Mouse (Mus musculus) midbrain, embryonic 16.5 days (tissue): ENCODE data around the gene Man2b1. TPM values are rescaled to one million over a fixed set of nuclear protein-coding genes. Genes with fewer than 3 reads are reported as not detected.
"Not testable (repeated sequence)": the region's sequence is repeated elsewhere in the genome, so short reads cannot be mapped to it uniquely, and the experiment has no call there.

ENCODE experiments used
- ATAC-seq: fragments of 200-750 bp; cut with Nextera tagmentation; 2 replicates; pipeline ENCODE4 v1.8.0; 2017; ENCODE audit warnings: moderate TSS enrichment
- H3K27ac ChIP-seq: fragments of 300-500 bp; sonication (generic); 2 replicates; pipeline ENCODE4 v1.5.1; 2014; ENCODE audit warnings: mild to moderate bottlenecking, low read length, mixed read lengths
- H3K27me3 ChIP-seq: fragments of 300-500 bp; sonication (generic); 2 replicates; pipeline ENCODE4 v1.6.1; 2014; ENCODE audit warnings: low read depth, low read length, mixed read lengths; ENCODE audit not compliant: control insufficient read depth, insufficient read depth
- H3K36me3 ChIP-seq: fragments of 300-500 bp; sonication (generic); 2 replicates; pipeline ENCODE4 v1.6.1; 2014; ENCODE audit warnings: mild to moderate bottlenecking, low read length, moderate library complexity, mixed read lengths; ENCODE audit not compliant: control insufficient read depth, insufficient read depth
- H3K4me1 ChIP-seq: fragments of 300-500 bp; sonication (generic); 2 replicates; pipeline ENCODE4 v1.6.1; 2014; ENCODE audit warnings: mild to moderate bottlenecking, low read length, mixed read lengths; ENCODE audit not compliant: control insufficient read depth, insufficient read depth
- H3K4me2 ChIP-seq: fragments of 300-500 bp; sonication (generic); 2 replicates; pipeline ENCODE4 v1.6.1; 2014; ENCODE audit warnings: mild to moderate bottlenecking, low read length, mixed read lengths
- H3K4me3 ChIP-seq: fragments of 300-500 bp; sonication (generic); 2 replicates; pipeline ENCODE4 v1.5.1; 2014; ENCODE audit warnings: low read depth, mild to moderate bottlenecking, low read length, moderate library complexity, mixed read lengths
- H3K9ac ChIP-seq: fragments of 300-500 bp; sonication (generic); 2 replicates; pipeline ENCODE4 v1.6.1; 2014; ENCODE audit warnings: low read depth, low read length, mixed read lengths
- H3K9me3 ChIP-seq: fragments of 300-500 bp; sonication (generic); replicated peaks from 2 replicates; pipeline ENCODE4 v1.6.1; 2014; ENCODE audit warnings: mild to moderate bottlenecking, low read length, mixed read lengths; ENCODE audit not compliant: control insufficient read depth, poor library complexity, severe bottlenecking
- WGBS: fragments of 180-500 bp; shearing (Covaris S2); extraction: QIAGEN DNeasy Blood & Tissue Kit; methylation state at CpG from one replicate; pipeline ENCODE4 v1.1.7; 2014; 5-methylcytosine and 5-hydroxymethylcytosine counted together
- polyA plus RNA-seq: library from polyadenylated mRNA; unstranded; fragments of >200 nt; fragmentation: Nextera tagmentation; extraction: Ambion mirVana; gene quantifications from 2 replicates; pipeline ENCODE4 v1.2.1, GENCODE M21; 2015

Gene Man2b1
- polyA plus RNA-seq, 1 experiment from 2014 or later = 18.2 TPM

DNA sequence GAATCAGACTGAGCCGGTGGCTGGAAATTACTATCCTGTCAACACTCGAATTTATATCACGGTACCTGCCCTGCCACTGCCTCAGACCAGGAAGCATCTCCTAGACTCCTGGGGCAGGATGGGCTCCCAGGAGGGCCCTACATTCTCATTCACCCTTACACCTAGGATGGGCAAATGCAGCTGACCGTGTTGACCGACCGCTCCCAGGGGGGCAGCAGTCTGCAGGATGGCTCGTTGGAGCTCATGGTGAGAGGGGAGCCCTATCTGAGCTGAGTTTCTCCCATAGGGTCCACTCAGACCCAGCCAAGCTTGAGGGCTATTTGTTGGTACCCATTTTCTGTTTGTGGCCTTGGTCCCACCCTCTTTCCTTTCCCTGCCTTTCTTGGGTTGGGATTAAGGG lies 12.5 kb downstream of the Man2b1 start:
- Histone ChIP-seq H3K4me3 (no peak overlapping the region), H3K27me3 (no peaks in the 10 kb centered on the region), H3K9me3 (no peaks in the 10 kb centered on the region), H3K27ac (no peak overlapping the region), H3K4me1 (no peaks in the 10 kb centered on the region), H3K9ac (no peak overlapping the region), H3K4me2 (no peak overlapping the region), H3K36me3 (peaks cover 16% of the 10 kb centered on the region)
- ATAC-seq = no peak
- WGBS = 96% methylated on average over 7 of the region's 7 CpGs

DNA sequence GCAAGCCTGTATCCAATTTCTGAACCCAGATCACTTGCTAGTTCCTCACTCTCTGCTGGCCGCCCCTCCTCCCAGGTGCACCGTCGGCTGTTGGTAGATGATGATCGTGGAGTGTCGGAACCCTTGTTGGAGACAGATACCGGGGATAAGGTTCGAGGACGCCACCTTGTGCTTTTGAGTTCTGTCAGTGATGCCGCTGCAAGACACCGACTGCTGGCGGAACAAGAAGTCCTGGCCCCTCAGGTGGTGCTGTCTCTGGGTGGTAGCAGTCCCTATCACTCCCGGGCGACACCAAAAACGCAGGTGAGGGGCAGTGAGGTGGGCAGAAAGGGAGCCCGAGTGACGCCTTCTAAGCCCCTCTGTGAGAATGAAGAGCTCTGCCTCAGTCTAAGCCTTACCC lies 13.1 kb downstream of the Man2b1 start:
- H3K4me3 ChIP-seq = no peak overlapping the region
- H3K27ac ChIP-seq = no peak overlapping the region
- no peaks in the 10 kb centered on the region for H3K9me3 ChIP-seq
- ATAC-seq = no peak
- no peaks in the 10 kb centered on the region for H3K27me3 ChIP-seq
- no peak overlapping the region for H3K4me2 ChIP-seq
- no peak overlapping the region for H3K9ac ChIP-seq
- peaks cover 16% of the 10 kb centered on the region for H3K36me3 ChIP-seq
- WGBS = 95% methylated on average over 16 of the region's 16 CpGs
- H3K4me1 ChIP-seq = no peaks in the 10 kb centered on the region

DNA sequence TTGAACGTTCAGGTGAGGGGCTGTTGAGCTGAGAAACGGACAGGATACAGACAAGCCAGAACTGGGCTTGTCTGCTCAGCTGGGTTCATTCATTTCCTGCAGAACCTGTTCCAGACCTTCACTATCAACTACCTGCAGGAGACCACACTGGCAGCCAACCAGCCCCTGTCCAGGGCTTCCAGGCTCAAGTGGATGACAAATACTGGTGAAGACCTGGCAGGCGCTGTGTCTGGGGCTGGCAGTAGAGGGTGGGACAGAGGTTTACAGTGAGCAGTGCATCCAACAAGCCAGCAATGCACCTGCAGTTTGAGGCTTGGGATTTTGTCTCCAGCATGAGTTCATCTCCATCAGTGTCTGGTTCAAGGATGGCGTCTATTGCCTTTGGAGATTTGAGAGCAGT lies 13.8 kb downstream of the Man2b1 start:
- no peaks in the 10 kb centered on the region for H3K27me3 ChIP-seq
- no peak for ATAC-seq
- WGBS = 95% methylated on average over 4 of the region's 4 CpGs

DNA sequence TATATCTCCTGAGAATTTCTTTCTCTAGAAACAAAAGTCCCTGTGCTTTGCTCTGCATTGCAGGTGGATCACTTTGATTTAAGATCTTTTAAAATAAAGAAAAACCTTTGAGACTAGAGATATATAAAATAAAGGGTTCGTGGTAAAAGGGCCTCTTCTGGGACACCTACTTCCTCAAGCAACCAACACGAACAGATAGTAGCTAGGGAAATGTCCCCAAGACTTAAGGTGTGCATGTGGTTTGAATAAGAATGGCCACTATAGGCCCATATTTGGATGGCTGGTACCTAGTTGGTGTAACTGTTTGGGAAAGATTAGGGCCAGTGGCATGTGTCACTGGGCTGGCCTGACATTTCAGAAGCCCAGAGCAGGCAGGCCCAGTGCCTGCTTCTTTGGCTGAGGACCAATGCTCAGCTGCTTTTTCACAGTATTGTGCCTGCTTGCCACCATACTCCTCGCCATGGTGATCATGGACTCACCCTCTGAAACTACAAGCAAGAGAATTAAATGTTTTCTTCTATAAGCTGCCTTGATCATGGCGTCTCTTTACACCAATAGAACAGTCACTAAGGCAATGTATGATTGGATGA lies 17.1 kb downstream of the Man2b1 start:
- H3K27me3 ChIP-seq = no peaks in the 10 kb centered on the region
- H3K9me3 ChIP-seq = no peaks in the 10 kb centered on the region
- 85% methylated on average over 4 of the region's 4 CpGs for WGBS
- no peak overlapping the region for H3K9ac ChIP-seq
- no peak overlapping the region for H3K27ac ChIP-seq
- H3K4me1 ChIP-seq = no peaks in the 10 kb centered on the region
- H3K36me3 ChIP-seq = peaks cover 16% of the 10 kb centered on the region
- no peak overlapping the region for H3K4me2 ChIP-seq
- no peak for ATAC-seq
- H3K4me3 ChIP-seq = no peak overlapping the region

More for the DNA sequence above, 13.8 kb downstream of the Man2b1 start:
- no peaks in the 10 kb centered on the region for H3K4me1 ChIP-seq
- H3K4me3 ChIP-seq = no peak overlapping the region
- H3K9me3 ChIP-seq = no peaks in the 10 kb centered on the region
- no peak overlapping the region for H3K9ac ChIP-seq
- no peak overlapping the region for H3K4me2 ChIP-seq
- peaks cover 16% of the 10 kb centered on the region for H3K36me3 ChIP-seq
- no peak overlapping the region for H3K27ac ChIP-seq

DNA sequence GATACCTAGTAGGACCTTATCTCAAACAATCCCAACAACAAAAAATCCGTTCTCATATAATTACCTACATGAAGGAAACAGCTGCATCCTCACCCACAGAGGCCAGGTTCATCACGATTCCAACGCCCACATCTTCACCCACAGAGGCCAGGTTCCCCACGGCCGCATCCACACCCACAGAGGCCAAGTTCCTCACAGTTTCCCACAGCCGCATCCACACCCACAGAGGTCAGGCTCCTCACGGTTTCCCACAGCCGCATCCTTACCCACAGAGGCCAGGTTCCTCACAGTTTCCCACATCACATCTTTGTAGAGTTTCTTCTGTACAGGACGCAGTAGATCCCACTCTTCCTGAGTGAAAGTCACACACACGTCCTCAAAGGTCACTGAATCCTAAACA lies 30.2 kb downstream of the Man2b1 start:
- WGBS = 96% methylated on average over 10 of the region's 10 CpGs
- no peak for ATAC-seq
- H3K4me2 ChIP-seq = no peak overlapping the region
- H3K36me3 ChIP-seq = peaks cover 30% of the 10 kb centered on the region
- H3K27me3 ChIP-seq = no peaks in the 10 kb centered on the region
- H3K9ac ChIP-seq = no peak overlapping the region
- no peak overlapping the region for H3K4me3 ChIP-seq
- H3K9me3 ChIP-seq = peaks cover 3% of the 10 kb centered on the region; the same call in 1 of the 2 replicates
- H3K4me1 ChIP-seq = no peaks in the 10 kb centered on the region
- no peak overlapping the region for H3K27ac ChIP-seq

DNA sequence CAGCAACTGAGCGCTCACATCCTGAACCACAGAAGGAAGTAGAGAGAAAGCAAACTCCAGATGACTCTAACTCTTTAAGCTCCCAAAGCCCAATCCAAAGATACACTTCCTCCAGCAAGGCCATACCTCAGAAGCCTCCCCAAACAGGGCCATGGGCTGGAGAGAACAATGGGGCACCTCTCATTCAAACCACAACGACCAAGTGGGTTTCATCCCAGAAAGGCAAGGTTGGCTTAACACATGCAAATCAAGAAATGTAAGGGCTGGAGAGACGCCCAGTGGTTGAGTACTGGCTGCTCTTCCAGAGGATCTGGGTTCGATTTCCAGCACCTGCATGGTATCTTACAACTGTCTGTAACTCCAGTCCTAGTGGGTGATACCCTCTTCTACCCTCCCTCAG lies 32.4 kb downstream of the Man2b1 start:
- Histone ChIP-seq H3K9me3 (peaks cover 3% of the 10 kb centered on the region; the same call in 1 of the 2 replicates), H3K36me3 (peaks cover 12% of the 10 kb centered on the region), H3K27ac (no peak overlapping the region), H3K9ac (no peak overlapping the region), H3K27me3 (no peaks in the 10 kb centered on the region), H3K4me3 (no peak overlapping the region), H3K4me2 (no peak overlapping the region), H3K4me1 (no peaks in the 10 kb centered on the region)
- ATAC-seq = no peak
- 78% methylated on average over 4 of the region's 4 CpGs for WGBS

DNA sequence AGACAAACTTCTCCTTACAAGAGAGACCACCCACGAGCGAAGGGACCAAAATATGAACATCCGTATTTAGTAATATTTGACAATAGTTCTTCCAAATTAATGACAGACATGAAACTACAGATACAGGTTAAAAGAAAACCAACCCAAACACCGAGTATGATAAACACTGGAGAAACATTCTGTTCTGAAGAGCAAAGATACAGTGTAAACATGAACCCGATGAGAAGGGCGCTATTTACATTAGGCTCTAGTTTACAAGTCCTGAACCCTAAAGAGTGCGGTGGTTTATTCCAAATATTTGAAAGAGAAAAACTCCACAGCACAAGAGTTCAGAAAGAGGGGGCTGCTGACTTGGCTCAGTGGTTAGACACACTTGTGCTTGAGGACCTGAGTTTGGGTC lies 33.9 kb downstream of the Man2b1 start:
- WGBS = 92% methylated on average over 7 of the region's 7 CpGs
- H3K4me1 ChIP-seq = no peaks in the 10 kb centered on the region
- no peak for ATAC-seq

DNA sequence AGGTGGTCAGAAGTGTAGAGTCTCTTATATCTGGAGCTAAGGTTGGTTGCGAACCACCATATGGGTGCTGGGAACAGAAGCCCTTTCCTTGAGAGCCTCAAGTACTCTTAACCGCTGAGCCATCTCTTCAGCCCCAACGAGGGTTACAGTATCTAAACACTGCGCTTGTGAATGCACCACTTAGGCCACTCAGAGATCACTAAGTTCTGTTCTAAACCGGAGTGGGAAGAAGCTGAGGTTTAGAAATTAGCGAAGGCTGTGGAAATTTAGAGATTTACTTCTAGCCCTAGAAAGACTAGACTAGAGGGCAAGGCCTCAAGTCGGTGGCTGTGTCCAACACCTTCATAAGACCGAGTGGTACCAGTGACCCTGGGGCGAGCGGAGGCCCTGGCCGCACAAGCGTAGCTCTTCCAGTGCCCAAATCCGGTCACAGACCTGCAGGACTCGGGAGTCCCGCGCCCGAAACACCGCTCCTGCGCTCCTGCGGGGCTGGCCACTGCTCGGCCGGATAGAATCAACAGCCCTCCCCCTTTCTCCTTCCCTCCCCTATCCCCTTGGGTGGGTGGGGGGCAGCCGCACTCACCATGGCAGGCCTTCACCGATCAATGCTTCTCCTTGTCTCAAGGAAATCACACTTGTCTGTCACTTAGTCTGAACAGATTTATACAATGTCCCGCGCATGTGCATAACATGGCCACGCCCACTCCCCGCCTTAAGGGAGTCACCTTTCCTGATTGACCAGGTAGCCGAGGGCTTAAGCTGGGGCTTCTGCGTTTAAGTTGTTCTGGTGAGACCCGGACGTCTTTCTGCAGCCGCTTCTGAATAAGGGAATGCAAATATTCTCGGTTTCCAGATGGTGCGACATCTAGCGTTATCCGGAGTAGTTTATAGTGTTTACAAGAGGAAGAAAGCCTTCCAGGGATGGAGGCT lies 36.2 kb downstream of the Man2b1 start:
- H3K27ac ChIP-seq = peak overlapping the region; percentile 62
- H3K4me1 ChIP-seq = no peaks in the 10 kb centered on the region
- peak overlapping the region; percentile 71 for H3K9ac ChIP-seq
- H3K36me3 ChIP-seq = no peaks in the 10 kb centered on the region
- H3K4me2 ChIP-seq = peak overlapping the region; percentile 74
- H3K27me3 ChIP-seq = no peaks in the 10 kb centered on the region; the same call in 1 of the 2 replicates
- peak overlapping the region; percentile 60 for H3K4me3 ChIP-seq
- WGBS = 8% methylated on average over 37 of the region's 37 CpGs
- ATAC-seq = peak; percentile 96
- H3K9me3 ChIP-seq = no peaks in the 10 kb centered on the region

More for the DNA sequence above, 33.9 kb downstream of the Man2b1 start:
- H3K9me3 ChIP-seq = peaks cover under 1% of the 10 kb centered on the region; the same call in 1 of the 2 replicates
- no peaks in the 10 kb centered on the region for H3K27me3 ChIP-seq
- peaks cover 4% of the 10 kb centered on the region; the same call in 1 of the 2 replicates for H3K36me3 ChIP-seq
- H3K4me3 ChIP-seq = no peak overlapping the region
- H3K4me2 ChIP-seq = no peak overlapping the region
- no peak overlapping the region for H3K9ac ChIP-seq
- H3K27ac ChIP-seq = no peak overlapping the region

DNA sequence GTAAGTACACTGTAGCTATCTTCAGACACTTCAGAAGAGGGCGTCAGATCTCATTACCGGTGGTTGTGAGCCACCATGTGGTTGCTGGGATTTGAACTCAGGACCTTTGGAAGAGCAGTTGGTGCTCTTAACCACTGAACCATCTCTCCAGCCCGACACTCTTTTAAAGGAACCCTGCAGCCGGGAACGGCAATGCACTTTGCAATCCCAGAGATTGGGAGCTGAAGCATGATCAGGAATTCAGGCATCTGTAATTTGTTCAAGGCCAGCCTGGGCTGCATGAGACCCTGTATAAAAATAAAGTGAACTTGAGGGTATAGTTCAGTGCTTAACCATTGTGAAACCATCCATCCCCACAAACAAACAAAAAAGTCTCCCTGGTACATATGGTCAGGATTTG lies 37.2 kb downstream of the Man2b1 start:
- H3K9me3 ChIP-seq, H3K27me3 ChIP-seq, H3K9ac ChIP-seq, H3K4me3 ChIP-seq, H3K4me2 ChIP-seq, H3K27ac ChIP-seq, H3K4me1 ChIP-seq, H3K36me3 ChIP-seq: not testable (repeated sequence)
- peak; percentile 55; the same call in 1 of the 2 replicates for ATAC-seq
- WGBS = 79% methylated on average over 5 of the region's 5 CpGs
